Mouse (Mus musculus) liver, adult 2 months (tissue): ENCODE results near the gene Casp7.

Source experiments
- CTCF ChIP-seq: fragments of 200-500 bp; IDR thresholded peaks from 2 replicates; pipeline ENCODE4 v1.5.1; 2011; ENCODE audit warnings: low read depth, low read length, control low read depth
- POLR2A ChIP-seq: fragments of 200-500 bp; IDR thresholded peaks from 2 replicates; pipeline ENCODE4 v1.6.1; 2011; ENCODE audit warnings: low read length, control low read depth; ENCODE audit not compliant: insufficient read depth; ENCODE audit errors: extremely low read depth

- TF ChIP-seq POLR2A = no peak
- TF ChIP-seq CTCF = no peak
Observed at GRCm38 (mm10) chr19:56460241-56460640, 63.3 kb downstream of the Casp7 start.
